Mouse (Mus musculus) spleen, adult 2 months (tissue): ENCODE results near the gene Slc1a3. TPM values are rescaled to one million over a fixed set of nuclear protein-coding genes. Genes with fewer than 3 reads are reported as not detected.
"Not testable (repeated sequence)": the region's sequence is repeated elsewhere in the genome, so short reads cannot be mapped to it uniquely, and the experiment has no call there.

ENCODE experiments used
- DNase-seq, 2 experiments: peaks; one replicate each; pipeline versions ENCODE4 v3.0.0 to v3.0.0-alpha.2; 2012 to 2021; ENCODE audit warnings: low spot score in 2 of 2, low read depth in 1 of 2
- H3K27ac ChIP-seq: fragments of 200-500 bp; 2 replicates; pipeline ENCODE4 v1.5.1; 2012; ENCODE audit warnings: low read length, inconsistent platforms; ENCODE audit not compliant: insufficient read depth
- H3K27me3 ChIP-seq: fragments of 200-500 bp; 2 replicates; pipeline ENCODE4 v1.6.1; 2012; ENCODE audit warnings: mild to moderate bottlenecking, moderate library complexity, low read length, inconsistent platforms; ENCODE audit not compliant: control insufficient read depth, insufficient read depth
- H3K36me3 ChIP-seq: fragments of 200-500 bp; 2 replicates; pipeline ENCODE4 v1.6.1; 2012; ENCODE audit warnings: mild to moderate bottlenecking, low read length, inconsistent platforms; ENCODE audit not compliant: control insufficient read depth, insufficient read depth
- H3K4me1 ChIP-seq: fragments of 200-500 bp; 2 replicates; pipeline ENCODE4 v1.6.1; 2011; ENCODE audit warnings: inconsistent platforms; ENCODE audit not compliant: control insufficient read depth, insufficient read depth, insufficient read length
- H3K4me3 ChIP-seq: fragments of 200-500 bp; 2 replicates; pipeline ENCODE4 v1.5.1; 2011; ENCODE audit warnings: mild to moderate bottlenecking, inconsistent platforms; ENCODE audit not compliant: insufficient read depth, insufficient read length; ENCODE audit errors: extremely low read depth
- CTCF ChIP-seq: fragments of 200-500 bp; IDR thresholded peaks from 2 replicates; pipeline ENCODE4 v1.5.1; 2011; ENCODE audit warnings: mild to moderate bottlenecking, inconsistent platforms; ENCODE audit not compliant: insufficient read depth, insufficient read length, insufficient replicate concordance; ENCODE audit errors: extremely low read depth
- POLR2A ChIP-seq: fragments of 200-500 bp; IDR thresholded peaks from 2 replicates; pipeline ENCODE4 v1.6.1; 2011; ENCODE audit warnings: low read depth, low read length, inconsistent platforms
- WGBS: fragments of 180-500 bp; shearing (Covaris S2); methylation state at CpG from one replicate; pipeline ENCODE4 v1.1.7; 2018; 5-methylcytosine and 5-hydroxymethylcytosine counted together
- polyA plus RNA-seq: library from polyadenylated mRNA; depleted of rRNA; stranded (reverse); fragments of >200 nt; gene quantifications from 2 replicates; pipeline ENCODE4 v1.2.3, GENCODE M21; 2012

Slc1a3 gene
- polyA plus RNA-seq, 1 experiment, result 8.5 TPM

- TF ChIP-seq CTCF (no peak), POLR2A (no peak)
- Histone ChIP-seq H3K27ac (no peak overlapping the region), H3K4me3 (no peak overlapping the region; the same call in 1 of the 2 replicates), H3K36me3 (no peaks in the 10 kb centered on the region), H3K4me1 (no peaks in the 10 kb centered on the region; the same call in 1 of the 2 replicates), H3K27me3 (peaks cover 8% of the 10 kb centered on the region)
- no peak for DNase-seq
- 9% methylated on average over 11 of the region's 11 CpGs for WGBS
Measured at GRCm38 (mm10) chr15:8709578-8709977, 986 bp downstream of the Slc1a3 start.

DNA sequence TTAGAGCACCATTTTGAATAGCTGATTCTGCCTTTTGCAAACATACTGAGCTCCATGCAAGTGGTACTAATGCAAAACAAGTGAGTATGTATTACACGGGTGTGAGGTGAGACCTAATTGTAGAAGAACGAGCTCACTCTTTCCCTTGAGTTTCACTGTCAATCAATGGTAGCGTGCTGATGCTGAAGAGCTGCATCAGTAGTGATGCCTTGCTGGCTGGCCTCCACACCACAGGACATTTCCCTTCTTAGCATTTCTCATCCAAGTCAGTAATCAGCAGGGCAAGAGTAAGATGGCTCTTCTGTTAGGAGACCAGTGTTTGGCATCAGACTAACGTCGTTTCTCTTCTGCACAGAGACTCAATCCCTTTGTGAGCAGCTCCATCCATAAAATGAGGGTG lies 4.0 kb downstream of the Slc1a3 start:
- WGBS, result 89% methylated on average over 5 of the region's 5 CpGs
- DNase-seq, result no peak
- no peaks in the 10 kb centered on the region; the same call in 1 of the 2 replicates for H3K4me1 ChIP-seq
- no peak overlapping the region for H3K27ac ChIP-seq
- no peaks in the 10 kb centered on the region for H3K36me3 ChIP-seq
- TF ChIP-seq CTCF (no peak), POLR2A (no peak)
- H3K4me3 ChIP-seq, result no peak overlapping the region
- H3K27me3 ChIP-seq, result peaks cover 8% of the 10 kb centered on the region

DNA sequence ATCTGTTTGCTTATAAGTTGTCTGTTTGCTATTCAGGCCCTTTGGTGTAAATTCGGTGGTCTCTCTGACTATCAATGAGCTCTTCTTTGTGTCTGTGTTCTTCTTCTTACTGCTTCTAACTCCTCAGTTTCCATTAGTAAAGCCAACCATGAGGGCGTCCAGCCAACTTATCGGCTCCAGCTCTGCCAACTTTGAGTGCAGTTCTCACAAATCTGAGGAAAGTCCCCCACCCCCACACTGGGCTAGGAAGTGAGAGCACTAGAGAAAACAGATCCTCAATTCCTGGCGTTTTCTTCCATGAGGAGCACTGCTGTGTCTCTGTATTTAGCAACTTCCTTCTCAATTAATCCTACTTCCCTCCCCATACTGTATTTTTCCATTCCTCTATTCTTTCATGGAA lies 4.4 kb downstream of the Slc1a3 start:
- DNase-seq, result no peak
- Histone ChIP-seq H3K36me3 (no peaks in the 10 kb centered on the region), H3K4me3 (no peak overlapping the region), H3K27me3 (peaks cover 8% of the 10 kb centered on the region), H3K27ac (no peak overlapping the region), H3K4me1 (no peaks in the 10 kb centered on the region; the same call in 1 of the 2 replicates)
- 81% methylated on average over 4 of the region's 4 CpGs for WGBS
- no peak for TF ChIP-seq CTCF
- TF ChIP-seq POLR2A, result no peak

DNA sequence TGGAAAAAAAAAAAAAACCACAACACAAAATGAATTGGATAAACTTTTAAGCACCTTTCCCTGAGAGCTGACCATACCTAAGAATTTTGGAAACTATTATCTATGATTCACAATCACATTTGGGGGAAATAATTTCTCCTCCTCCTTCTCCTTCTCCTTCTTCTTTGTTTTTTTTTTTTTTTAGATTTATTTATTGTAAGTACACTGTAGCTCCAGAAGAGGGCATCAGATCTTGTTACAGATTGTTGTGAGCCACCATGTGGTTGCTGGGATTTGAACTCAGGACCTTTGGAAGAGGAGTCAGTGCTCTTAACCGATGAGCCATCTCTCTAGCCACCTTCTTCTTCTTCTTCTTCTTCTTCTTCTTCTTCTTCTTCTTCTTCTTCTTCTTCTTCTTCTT lies 5.0 kb downstream of the Slc1a3 start:
- H3K27ac ChIP-seq, H3K4me1 ChIP-seq, DNase-seq, H3K36me3 ChIP-seq, H3K27me3 ChIP-seq, H3K4me3 ChIP-seq: not testable (repeated sequence)
- 90% methylated on average over 1 of the region's 1 CpGs for WGBS

GRCm38 (mm10) chr15:8697976-8698375 lies 12.6 kb downstream of the Slc1a3 start:
- WGBS, result 71% methylated on average over 3 of the region's 3 CpGs
- TF ChIP-seq POLR2A, result no peak
- no peak for TF ChIP-seq CTCF
- H3K27me3 ChIP-seq, result no peaks in the 10 kb centered on the region
- no peaks in the 10 kb centered on the region for H3K4me1 ChIP-seq
- H3K27ac ChIP-seq, result no peak overlapping the region
- H3K36me3 ChIP-seq, result no peaks in the 10 kb centered on the region
- H3K4me3 ChIP-seq, result no peak overlapping the region
- no peak for DNase-seq

- TF ChIP-seq POLR2A (no peak), CTCF (no peak)
- DNase-seq, result no peak
- Histone ChIP-seq H3K4me1 (no peaks in the 10 kb centered on the region), H3K36me3 (no peaks in the 10 kb centered on the region), H3K4me3 (no peak overlapping the region), H3K27me3 (no peaks in the 10 kb centered on the region), H3K27ac (no peak overlapping the region)
- 55% methylated on average over 3 of the region's 3 CpGs for WGBS
Measured at GRCm38 (mm10) chr15:8697500-8697899, 13.1 kb downstream of the Slc1a3 start.

GRCm38 (mm10) chr15:8690141-8690540 lies 20.4 kb downstream of the Slc1a3 start:
- not testable (repeated sequence) for H3K4me3 ChIP-seq, H3K27me3 ChIP-seq, H3K36me3 ChIP-seq, DNase-seq, H3K4me1 ChIP-seq, H3K27ac ChIP-seq
- 89% methylated on average over 6 of the region's 6 CpGs for WGBS

DNA sequence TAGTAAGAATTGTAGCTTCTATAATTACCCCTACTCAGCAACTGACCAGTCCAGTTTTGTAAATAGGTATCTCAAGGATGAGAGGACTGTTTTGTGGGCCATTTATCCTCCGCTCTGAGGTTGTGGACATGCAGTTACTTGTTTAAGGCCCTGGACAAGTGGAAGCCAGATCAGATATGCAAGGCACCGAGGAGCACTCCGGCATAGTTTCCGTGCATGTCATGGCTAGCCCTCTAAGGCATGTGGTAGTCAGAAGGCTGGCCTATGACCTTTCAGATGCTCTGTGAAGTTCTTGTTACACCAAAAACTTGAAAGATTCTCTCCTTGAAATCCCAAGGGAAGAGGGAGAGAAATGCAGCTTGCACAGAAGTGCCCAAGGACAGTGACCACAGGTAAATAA lies 23.7 kb downstream of the Slc1a3 start:
- Histone ChIP-seq H3K4me3 (no peak overlapping the region), H3K36me3 (no peaks in the 10 kb centered on the region), H3K27ac (no peak overlapping the region), H3K27me3 (no peaks in the 10 kb centered on the region), H3K4me1 (no peaks in the 10 kb centered on the region)
- WGBS, result 97% methylated on average over 4 of the region's 4 CpGs
- no peak for DNase-seq
- TF ChIP-seq POLR2A (no peak), CTCF (no peak)
